ENCODE assay signal across 21 mouse cellular contexts in the genomic region with DNA sequence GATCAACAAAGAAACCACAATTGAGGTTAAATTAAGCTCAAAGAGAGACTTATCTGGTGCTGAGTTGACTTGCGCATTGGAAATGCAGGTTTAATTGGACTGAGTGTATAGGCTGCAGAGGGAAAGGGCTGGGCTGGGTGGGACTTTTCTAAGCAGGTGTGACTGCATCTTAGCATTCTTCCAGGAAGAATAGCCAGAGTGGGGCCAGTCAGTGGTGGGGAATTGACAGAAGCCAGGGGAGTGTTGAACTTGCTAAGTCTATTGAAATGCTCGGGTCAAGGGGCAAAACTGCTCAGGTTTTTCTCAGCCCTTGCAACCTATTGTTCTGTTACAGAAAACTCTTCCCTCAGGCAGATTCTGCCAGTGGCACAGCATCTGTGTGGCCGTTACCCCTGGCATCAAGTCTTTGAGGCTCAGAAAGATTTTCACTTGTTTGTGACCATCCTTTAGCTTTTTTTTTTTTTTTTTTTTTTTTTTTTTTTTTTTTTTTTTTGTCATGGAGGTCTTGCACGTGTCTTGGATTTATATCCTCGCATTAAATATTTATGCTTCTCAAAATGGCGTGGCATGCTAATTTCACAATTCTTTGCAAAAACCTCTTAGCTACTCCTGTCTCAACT.
"Had no signal": no experiment of that assay in that cellular context is flagged by ENCODE, and none has a peak within 500 bp of the region (broad histone marks: within the 10 kb centered on the region; RNA-seq: fewer than 3 reads in every experiment).

No protein-coding gene starts in this region.

- H3K4me3 ChIP-seq: heart, adult 2 months; heart, embryonic 12.5 days; hindbrain, embryonic 13.5 days; hindbrain, embryonic 15.5 days; layer of hippocampus, adult 2 months; limb, embryonic 13.5 days; limb, embryonic 15.5 days; liver, embryonic 12.5 days had no signal

- H3K27ac ChIP-seq: heart, adult 2 months; hindbrain, embryonic 13.5 days; hindbrain, embryonic 15.5 days; hindbrain, postnatal 0 days; layer of hippocampus, adult 2 months; limb, embryonic 13.5 days; limb, embryonic 15.5 days; liver, embryonic 12.5 days; liver, embryonic 14.5 days had no signal

- H3K36me3 ChIP-seq: heart, embryonic 12.5 days; hindbrain, embryonic 13.5 days; hindbrain, embryonic 15.5 days; limb, embryonic 13.5 days; limb, embryonic 15.5 days; liver, embryonic 12.5 days had no signal

- H3K4me2 ChIP-seq: heart, embryonic 12.5 days; hindbrain, embryonic 13.5 days; hindbrain, embryonic 15.5 days; limb, embryonic 13.5 days; limb, embryonic 15.5 days; liver, embryonic 12.5 days had no signal

- ATAC-seq: hindbrain, postnatal 0 days; intestine, embryonic 16.5 days; liver, embryonic 12.5 days had no signal

- H3K4me1 ChIP-seq: hindbrain, embryonic 15.5 days; limb, embryonic 15.5 days; liver, embryonic 12.5 days had no signal

- H3K27me3 ChIP-seq: heart, embryonic 12.5 days; hindbrain, embryonic 13.5 days; hindbrain, embryonic 15.5 days; limb, embryonic 13.5 days; limb, embryonic 15.5 days; liver, embryonic 12.5 days had no signal

- DNase-seq: gastrocnemius, postnatal 14 days; gastrocnemius, postnatal 36 days; heart, adult 2 months; heart, postnatal 10 days; kidney, adult 11 months; kidney, adult 2 months; kidney, adult 9 months; kidney, postnatal 10 days; kidney, postnatal 25 days; kidney, postnatal 4 days; left cerebral cortex, postnatal 4 days had no signal

- H3K9me3 ChIP-seq: heart, embryonic 12.5 days; hindbrain, embryonic 13.5 days; hindbrain, embryonic 15.5 days; limb, embryonic 13.5 days; limb, embryonic 15.5 days; liver, embryonic 12.5 days had no signal

- H3K9ac ChIP-seq: heart, embryonic 12.5 days; hindbrain, embryonic 13.5 days; hindbrain, embryonic 15.5 days; limb, embryonic 13.5 days; limb, embryonic 15.5 days; liver, embryonic 12.5 days; liver, embryonic 14.5 days had no signal
